Mouse (Mus musculus): Measurements from ENCODE around the gene Fate1. TPM values are rescaled to one million over a fixed set of nuclear protein-coding genes. Genes with fewer than 3 reads are reported as not detected.

Fate1 gene
- total and polyA plus RNA-seq, 3 experiments = not detected

GRCm38 (mm10) chrX:71991549-71991948, 18.8 kb downstream of the Fate1 start, which contains the start of gene Cnga2:
Gene Cnga2 (plus strand): TSS chrX:71991849.
- H3K4me1 ChIP-seq (ENCODE audit: control insufficient read depth in 1 of 2, insufficient read depth in 2 of 2) = peaks cover 0 to 3% of the 10 kb centered on the region in 2 experiments; a peak in 1 of 4 replicates
- H3K27ac ChIP-seq (ENCODE audit: insufficient read depth, low read depth) = no peak within 1 kb of the TSS
- no peak within 1 kb of the TSS for H3K4me2 ChIP-seq (ENCODE audit: insufficient read depth, low read depth, poor library complexity, severe bottlenecking)
- dilution Hi-C loops (cut with MboI; ENCODE audit: extremely low pct_ligation_motif_present, extremely low pct_unique_long_range_greater_than_20kb, low sequenced_read_pairs) = no loop called here
- in situ Hi-C loops (cut with MboI; ENCODE audit: low pct_ligation_motif_present, low pct_unique_long_range_greater_than_20kb, low sequenced_read_pairs) = no loop called here
- H3K9ac ChIP-seq (ENCODE audit: insufficient read depth, low read depth) = no peak within 1 kb of the TSS
- DNase-seq (ENCODE audit: extremely low read depth) = no peak
- no peaks in the 10 kb centered on the region for H3K36me3 ChIP-seq (replicated peaks in 1 of 2; ENCODE audit: control insufficient read depth in 1 of 2, insufficient read depth in 1 of 2, low read length in 1 of 2)
- H3K9me3 ChIP-seq (replicated peaks; ENCODE audit: low read length) = no peaks in the 10 kb centered on the region
- TF ChIP-seq ZNF384 (IDR thresholded peaks at IDR 0.05; ENCODE audit: low read depth, low read length) (no peak), NELFE (IDR thresholded peaks at IDR 0.05; ENCODE audit: low read depth, low read length) (no peak), HCFC1 (IDR thresholded peaks at IDR 0.05; ENCODE audit: low read depth, low read length) (no peak), SMC3 (IDR thresholded peaks at IDR 0.05; ENCODE audit: low read depth, low read length) (no peak)
- H3K79me2 ChIP-seq (replicated peaks; ENCODE audit: control insufficient read depth, extremely low read depth, insufficient read depth, poor library complexity, severe bottlenecking) = no peaks in the 10 kb centered on the region
- no peak within 1 kb of the TSS for H3K4me3 ChIP-seq (replicated peaks in 1 of 3; ENCODE audit: low read depth in 2 of 3, low read length in 2 of 3, poor library complexity in 1 of 3)
- H3K27me3 ChIP-seq (replicated peaks) = no peaks in the 10 kb centered on the region

- Histone ChIP-seq H3K4me2 (ENCODE audit: insufficient read depth, low read depth, poor library complexity, severe bottlenecking) (no peak overlapping the region), H3K27me3 (replicated peaks) (no peaks in the 10 kb centered on the region), H3K27ac (ENCODE audit: insufficient read depth, low read depth) (no peak overlapping the region), H3K4me1 (ENCODE audit: control insufficient read depth in 1 of 2, insufficient read depth in 2 of 2) (peaks cover 0 to 3% of the 10 kb centered on the region in 2 experiments; a peak in 1 of 4 replicates), H3K79me2 (replicated peaks; ENCODE audit: control insufficient read depth, extremely low read depth, insufficient read depth, poor library complexity, severe bottlenecking) (no peaks in the 10 kb centered on the region), H3K4me3 (replicated peaks in 1 of 3; ENCODE audit: low read depth in 2 of 3, low read length in 2 of 3, poor library complexity in 1 of 3) (no peak overlapping the region), H3K9ac (ENCODE audit: insufficient read depth, low read depth) (no peak overlapping the region), H3K36me3 (replicated peaks in 1 of 2; ENCODE audit: control insufficient read depth in 1 of 2, insufficient read depth in 1 of 2, low read length in 1 of 2) (no peaks in the 10 kb centered on the region), H3K9me3 (replicated peaks; ENCODE audit: low read length) (no peaks in the 10 kb centered on the region)
- no peak for TF ChIP-seq RCOR1 (conservative IDR thresholded peaks at IDR 0.05; ENCODE audit: low read depth, low read length)
- in situ Hi-C loops (cut with MboI; ENCODE audit: low pct_ligation_motif_present, low pct_unique_long_range_greater_than_20kb, low sequenced_read_pairs) (no loop called here), dilution Hi-C loops (cut with MboI; ENCODE audit: extremely low pct_ligation_motif_present, extremely low pct_unique_long_range_greater_than_20kb, low sequenced_read_pairs) (no loop called here)
- DNase-seq (ENCODE audit: extremely low read depth) = no peak
Observed at GRCm38 (mm10) chrX:71995972-71996371, 23.2 kb downstream of the Fate1 start.

GRCm38 (mm10) chrX:72009930-72010329, 37.1 kb downstream of the Fate1 start:
- no peak overlapping the region for H3K9ac ChIP-seq (ENCODE audit: insufficient read depth, low read depth)
- no peak overlapping the region for H3K4me3 ChIP-seq (replicated peaks in 1 of 3; ENCODE audit: low read depth in 2 of 3, low read length in 2 of 3, poor library complexity in 1 of 3)
- no peaks in the 10 kb centered on the region for H3K4me1 ChIP-seq (ENCODE audit: control insufficient read depth in 1 of 2, insufficient read depth in 2 of 2)
- no peak for DNase-seq (ENCODE audit: extremely low read depth)
- no peak for TF ChIP-seq ELF1 (IDR thresholded peaks at IDR 0.05; ENCODE audit: low read depth, low read length)
- TF ChIP-seq USF1 (IDR thresholded peaks at IDR 0.05; ENCODE audit: low read depth, low read length) = no peak
- no peak for TF ChIP-seq JUND (conservative IDR thresholded peaks at IDR 0.05; ENCODE audit: low read depth, low read length)
- TF ChIP-seq MXI1 (IDR thresholded peaks at IDR 0.05; ENCODE audit: low read depth, low read length) = no peak
- no peak overlapping the region for H3K27ac ChIP-seq (ENCODE audit: insufficient read depth, low read depth)
- H3K36me3 ChIP-seq (replicated peaks in 1 of 2; ENCODE audit: control insufficient read depth in 1 of 2, insufficient read depth in 1 of 2, low read length in 1 of 2) = no peaks in the 10 kb centered on the region
- in situ Hi-C loops (cut with MboI; ENCODE audit: low pct_ligation_motif_present, low pct_unique_long_range_greater_than_20kb, low sequenced_read_pairs) = no loop called here
- no peaks in the 10 kb centered on the region for H3K9me3 ChIP-seq (replicated peaks; ENCODE audit: low read length)
- dilution Hi-C loops (cut with MboI; ENCODE audit: extremely low pct_ligation_motif_present, extremely low pct_unique_long_range_greater_than_20kb, low sequenced_read_pairs) = no loop called here
- H3K27me3 ChIP-seq (replicated peaks) = no peaks in the 10 kb centered on the region
- no peak overlapping the region for H3K4me2 ChIP-seq (ENCODE audit: insufficient read depth, low read depth, poor library complexity, severe bottlenecking)
- H3K79me2 ChIP-seq (replicated peaks; ENCODE audit: control insufficient read depth, extremely low read depth, insufficient read depth, poor library complexity, severe bottlenecking) = no peaks in the 10 kb centered on the region

Measured in CH12.LX (cell line).